Mouse (Mus musculus) limb, embryonic 12.5 days (tissue): ENCODE measurements around the gene Ptp4a2. TPM values are rescaled to one million over a fixed set of nuclear protein-coding genes. Genes with fewer than 3 reads are reported as not detected.

Source experiments
- ATAC-seq: fragments of 200-750 bp; cut with Nextera tagmentation; 2 replicates; pipeline ENCODE4 v1.8.0; 2017; ENCODE audit warnings: low read depth, moderate TSS enrichment; ENCODE audit not compliant: insufficient number of reproducible peaks, insufficient read depth, low FRiP score, low TSS enrichment
- H3K27ac ChIP-seq: fragments of 300-500 bp; sonication (generic); 2 replicates; pipeline ENCODE4 v1.5.1; 2016; ENCODE audit warnings: mild to moderate bottlenecking, moderate library complexity
- H3K27me3 ChIP-seq: fragments of 300-500 bp; sonication (generic); 2 replicates; pipeline ENCODE4 v1.6.1; 2016; ENCODE audit warnings: mild to moderate bottlenecking, moderate library complexity
- H3K36me3 ChIP-seq: fragments of 300-500 bp; sonication (generic); 2 replicates; pipeline ENCODE4 v1.6.1; 2016; ENCODE audit warnings: mild to moderate bottlenecking, moderate library complexity
- H3K4me1 ChIP-seq: fragments of 300-500 bp; sonication (generic); replicated peaks from 2 replicates; pipeline ENCODE4 v1.6.1; 2016
- H3K4me2 ChIP-seq: fragments of 300-500 bp; sonication (generic); 2 replicates; pipeline ENCODE4 v1.6.1; 2016; ENCODE audit warnings: mild to moderate bottlenecking, moderate library complexity
- H3K4me3 ChIP-seq: fragments of 300-500 bp; sonication (generic); replicated peaks from 2 replicates; pipeline ENCODE4 v1.5.1; 2016; ENCODE audit warnings: mild to moderate bottlenecking
- H3K9ac ChIP-seq: fragments of 300-500 bp; sonication (generic); replicated peaks from 2 replicates; pipeline ENCODE4 v1.6.1; 2016; ENCODE audit warnings: mild to moderate bottlenecking, moderate library complexity
- H3K9me3 ChIP-seq: fragments of 300-500 bp; sonication (generic); 2 replicates; pipeline ENCODE4 v1.6.1; 2016; ENCODE audit warnings: mild to moderate bottlenecking, moderate library complexity
- WGBS: fragments of 180-500 bp; shearing (Covaris S2); methylation state at CpG from one replicate; pipeline ENCODE4 v1.1.7; 2016; 5-methylcytosine and 5-hydroxymethylcytosine counted together
- polyA plus RNA-seq: library from polyadenylated mRNA; unstranded; fragments of >200 nt; fragmentation: Nextera tagmentation; extraction: Ambion mirVana; gene quantifications from 2 replicates; pipeline ENCODE4 v1.2.1, GENCODE M21; 2016

Gene Ptp4a2
- polyA plus RNA-seq, 1 experiment from 2014 or later: 327 TPM

DNA sequence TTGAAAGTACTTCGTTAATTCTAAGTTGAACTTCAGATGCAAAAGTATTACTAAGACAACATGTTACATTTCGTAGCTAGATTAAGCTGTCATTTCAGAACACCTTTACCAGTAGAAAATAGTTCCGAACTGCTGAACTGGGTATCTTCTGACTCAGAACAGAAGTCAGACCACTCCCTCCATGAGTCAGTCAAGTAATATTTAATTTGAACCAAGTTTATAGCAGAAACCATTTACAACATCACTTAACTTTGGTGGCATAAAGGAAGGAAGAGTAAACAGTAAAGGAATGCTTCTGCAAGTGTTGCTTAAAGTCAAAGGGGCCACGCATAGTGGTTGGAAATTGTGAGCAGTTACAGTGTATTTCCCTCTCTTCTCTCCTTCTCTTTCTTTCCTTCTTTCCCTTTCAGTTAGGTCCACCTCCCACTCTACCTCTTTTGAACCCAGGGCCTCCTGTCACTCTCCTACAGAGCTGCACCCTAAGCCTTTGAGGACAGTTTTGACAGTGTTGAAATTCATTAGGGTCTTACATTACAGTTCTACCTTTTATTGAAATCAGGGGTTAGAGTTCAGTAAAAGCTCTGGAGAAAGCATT, 12.3 kb downstream of the Ptp4a2 start:
- Histone ChIP-seq H3K4me1 (peaks cover 48% of the 10 kb centered on the region), H3K9me3 (no peaks in the 10 kb centered on the region), H3K4me2 (peak overlapping the region; percentile 58; the same call in 1 of the 2 replicates), H3K36me3 (no peaks in the 10 kb centered on the region), H3K9ac (no peak overlapping the region), H3K27ac (no peak overlapping the region), H3K27me3 (no peaks in the 10 kb centered on the region), H3K4me3 (no peak overlapping the region)
- ATAC-seq: no peak
- WGBS: 77% methylated on average over 4 of the region's 4 CpGs

DNA sequence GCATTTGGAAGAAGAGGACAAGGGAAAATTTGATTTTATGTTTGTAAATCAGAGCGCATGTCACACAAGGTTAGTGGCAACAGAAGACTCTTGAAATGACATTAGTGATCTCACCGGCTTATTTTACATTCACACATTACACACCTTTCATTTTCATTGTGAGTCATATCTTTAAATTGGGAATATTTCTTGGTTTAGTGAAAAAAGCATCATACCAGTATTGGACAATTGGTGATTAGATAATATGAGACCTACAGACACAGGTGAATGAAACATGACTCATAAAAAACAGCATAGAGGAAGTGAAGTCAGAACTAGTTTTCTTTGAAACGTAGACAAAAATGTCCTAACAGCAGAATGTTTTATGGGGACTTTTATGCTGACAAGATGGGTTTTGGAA, 16.6 kb downstream of the Ptp4a2 start:
- Histone ChIP-seq H3K4me1 (peaks cover 29% of the 10 kb centered on the region), H3K36me3 (no peaks in the 10 kb centered on the region), H3K9me3 (no peaks in the 10 kb centered on the region), H3K27me3 (no peaks in the 10 kb centered on the region), H3K4me2 (no peak overlapping the region), H3K27ac (no peak overlapping the region), H3K9ac (no peak overlapping the region), H3K4me3 (no peak overlapping the region)
- WGBS: 82% methylated on average over 3 of the region's 3 CpGs
- no peak for ATAC-seq

GRCm38 (mm10) chr4:129828081-129828480, 17.1 kb downstream of the Ptp4a2 start:
- 57% methylated on average over 3 of the region's 3 CpGs for WGBS
- Histone ChIP-seq H3K9me3 (no peaks in the 10 kb centered on the region), H3K4me2 (no peak overlapping the region), H3K4me1 (peaks cover 28% of the 10 kb centered on the region), H3K4me3 (no peak overlapping the region), H3K9ac (no peak overlapping the region), H3K27me3 (no peaks in the 10 kb centered on the region), H3K27ac (no peak overlapping the region), H3K36me3 (no peaks in the 10 kb centered on the region)
- ATAC-seq: no peak

GRCm38 (mm10) chr4:129829799-129830198, 18.8 kb downstream of the Ptp4a2 start:
- H3K9ac ChIP-seq: no peak overlapping the region
- peaks cover 15% of the 10 kb centered on the region; the same call in 1 of the 2 replicates for H3K4me1 ChIP-seq
- no peaks in the 10 kb centered on the region for H3K9me3 ChIP-seq
- no peak overlapping the region for H3K4me2 ChIP-seq
- no peak overlapping the region for H3K4me3 ChIP-seq
- no peaks in the 10 kb centered on the region for H3K36me3 ChIP-seq
- 76% methylated on average over 1 of the region's 1 CpGs for WGBS
- H3K27ac ChIP-seq: no peak overlapping the region
- no peaks in the 10 kb centered on the region for H3K27me3 ChIP-seq
- ATAC-seq: no peak

DNA sequence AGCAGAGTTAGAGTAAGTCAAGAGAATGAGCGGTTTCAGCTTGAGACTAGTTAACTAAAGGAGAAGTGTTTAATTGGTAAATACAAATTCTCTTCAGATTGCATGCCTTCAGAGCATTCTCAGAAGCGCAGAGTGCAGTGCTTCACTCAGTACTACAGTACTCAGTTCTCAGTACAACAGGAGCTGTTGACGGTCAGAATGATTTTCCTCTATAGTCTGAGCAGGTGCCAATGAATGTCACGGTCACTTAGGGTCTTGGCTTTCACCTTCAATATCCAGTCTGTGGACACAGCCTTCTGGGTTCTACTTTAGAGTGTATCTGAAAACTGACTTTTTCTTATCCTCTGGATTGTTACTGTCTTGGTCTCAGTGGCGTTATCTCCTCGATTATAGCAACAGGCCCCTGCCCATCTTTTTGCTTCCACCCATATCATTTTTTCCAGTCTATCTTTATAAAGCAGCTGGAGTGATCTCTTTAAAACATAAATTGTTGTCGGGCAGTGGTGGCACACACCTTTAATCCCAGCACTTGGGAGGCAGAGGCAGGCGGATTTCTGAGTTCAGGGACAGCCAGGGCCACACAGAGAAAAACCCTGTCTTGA, 19.4 kb downstream of the Ptp4a2 start:
- Histone ChIP-seq H3K36me3 (no peaks in the 10 kb centered on the region), H3K9ac (no peak overlapping the region), H3K9me3 (no peaks in the 10 kb centered on the region), H3K4me1 (peaks cover 15% of the 10 kb centered on the region; the same call in 1 of the 2 replicates), H3K27ac (no peak overlapping the region), H3K27me3 (no peaks in the 10 kb centered on the region), H3K4me2 (no peak overlapping the region), H3K4me3 (no peak overlapping the region)
- 89% methylated on average over 8 of the region's 8 CpGs for WGBS
- ATAC-seq: no peak

DNA sequence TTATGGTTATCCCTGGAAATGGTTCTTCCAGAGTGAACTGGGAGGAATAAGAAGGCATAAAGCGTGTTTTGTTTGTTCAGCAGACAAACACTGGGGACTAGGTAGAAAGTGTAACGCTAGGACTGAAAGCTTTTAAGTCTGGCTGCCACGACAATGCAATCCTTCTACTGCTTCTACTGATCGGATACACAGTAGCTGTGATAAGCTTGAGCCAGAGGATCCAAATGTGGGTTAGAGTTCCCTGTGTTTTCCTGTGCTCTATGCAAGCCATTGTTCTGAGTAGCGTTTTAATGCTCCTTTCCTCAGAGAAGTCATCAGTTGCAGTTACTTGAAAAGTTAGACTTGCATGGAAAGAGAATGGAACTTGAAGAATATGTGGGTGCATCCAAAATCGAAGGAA, 23.6 kb downstream of the Ptp4a2 start:
- WGBS: 83% methylated on average over 6 of the region's 6 CpGs
- no peak overlapping the region for H3K4me3 ChIP-seq
- 0 out of 2 replicates have a peak, but pooled peaks cover 5% of the 10 kb centered on the region for H3K4me1 ChIP-seq
- no peak overlapping the region for H3K27ac ChIP-seq
- ATAC-seq: no peak
- H3K27me3 ChIP-seq: no peaks in the 10 kb centered on the region
- no peaks in the 10 kb centered on the region for H3K36me3 ChIP-seq
- H3K9ac ChIP-seq: no peak overlapping the region
- H3K4me2 ChIP-seq: no peak overlapping the region
- H3K9me3 ChIP-seq: no peaks in the 10 kb centered on the region

DNA sequence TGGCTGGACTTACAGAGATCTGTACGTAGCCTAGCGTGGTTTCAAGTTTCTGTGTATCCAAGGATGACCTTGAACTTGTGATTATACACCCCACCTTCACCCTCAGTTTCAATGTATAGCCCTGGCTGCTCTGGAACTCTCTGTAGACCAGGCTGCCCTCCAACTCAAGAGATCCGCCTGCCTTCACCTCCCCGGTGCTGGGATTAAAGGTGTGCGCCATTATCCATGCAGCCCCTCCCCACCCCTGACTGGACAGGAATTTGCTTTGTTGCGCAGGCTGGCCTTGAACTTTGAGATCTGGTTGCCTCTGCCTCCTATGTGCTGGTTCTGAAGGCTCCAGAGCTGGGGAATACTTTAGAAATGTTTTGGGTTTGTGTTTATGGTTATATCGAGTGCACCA, 24.3 kb downstream of the Ptp4a2 start:
- no peaks in the 10 kb centered on the region for H3K27me3 ChIP-seq
- no peak overlapping the region for H3K4me2 ChIP-seq
- H3K9ac ChIP-seq: no peak overlapping the region
- WGBS: 95% methylated on average over 7 of the region's 7 CpGs
- H3K4me3 ChIP-seq: no peak overlapping the region
- ATAC-seq: no peak
- no peak overlapping the region for H3K27ac ChIP-seq
- no peaks in the 10 kb centered on the region for H3K9me3 ChIP-seq
- H3K4me1 ChIP-seq: 0 out of 2 replicates have a peak, but pooled peaks cover 5% of the 10 kb centered on the region
- H3K36me3 ChIP-seq: peaks cover 6% of the 10 kb centered on the region

DNA sequence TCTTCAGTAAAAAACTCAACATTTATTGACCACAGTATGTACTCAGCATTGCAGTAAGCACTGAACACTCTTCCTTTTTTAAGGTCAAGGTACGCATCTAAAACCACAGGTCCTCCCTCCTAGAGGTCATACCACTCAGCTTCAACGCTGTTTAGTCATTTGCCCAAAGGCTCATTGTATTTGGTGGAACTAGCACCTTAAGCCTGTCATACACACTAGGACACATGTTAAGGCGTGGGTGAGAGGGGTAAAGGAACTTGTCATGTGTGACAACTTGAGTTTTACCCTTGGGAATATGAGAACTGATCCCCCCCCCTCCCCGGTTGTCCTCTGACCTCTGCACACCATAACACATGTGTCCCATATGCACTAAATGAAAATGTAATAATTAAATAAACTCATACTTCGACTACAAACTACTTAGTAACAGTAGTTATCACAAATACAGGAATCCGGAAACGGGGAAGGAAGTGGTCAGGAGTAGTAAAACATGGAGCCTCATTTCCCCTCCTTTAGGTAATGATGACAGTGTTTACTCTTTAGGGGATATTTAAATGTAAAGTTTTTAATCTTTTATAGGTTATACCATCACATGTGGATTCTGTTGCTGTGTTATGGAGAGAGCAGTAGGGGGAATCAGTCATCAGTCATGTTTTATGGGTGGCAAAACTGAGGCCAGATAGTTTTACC, 29.0 kb downstream of the Ptp4a2 start:
- H3K27me3 ChIP-seq: no peaks in the 10 kb centered on the region
- no peaks in the 10 kb centered on the region for H3K9me3 ChIP-seq
- peaks cover 52% of the 10 kb centered on the region for H3K36me3 ChIP-seq
- no peak overlapping the region for H3K4me2 ChIP-seq
- 90% methylated on average over 7 of the region's 7 CpGs for WGBS
- H3K9ac ChIP-seq: no peak overlapping the region
- H3K4me1 ChIP-seq: no peaks in the 10 kb centered on the region
- H3K4me3 ChIP-seq: no peak overlapping the region
- ATAC-seq: no peak
- no peak overlapping the region for H3K27ac ChIP-seq

DNA sequence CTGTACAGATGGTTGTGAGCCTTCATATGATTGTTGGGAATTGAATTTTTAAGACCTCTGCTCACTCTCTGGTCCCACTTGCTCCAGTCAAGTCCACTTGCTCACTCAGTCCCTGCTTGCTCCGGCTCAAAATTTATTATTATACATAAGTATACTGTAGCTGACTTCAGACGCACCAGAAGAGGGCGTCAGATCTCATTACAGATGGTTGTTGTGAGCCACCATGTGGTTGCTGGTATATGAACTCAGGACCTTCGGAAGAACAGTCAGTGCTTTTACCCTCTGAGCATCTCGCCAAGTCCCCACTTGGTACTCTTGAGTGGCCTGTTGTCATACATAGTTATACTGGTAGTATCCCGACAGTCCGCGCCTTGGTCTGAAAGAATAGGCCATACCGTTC, 35.8 kb downstream of the Ptp4a2 start:
- H3K4me3 ChIP-seq: no peak overlapping the region
- no peak for ATAC-seq
- 92% methylated on average over 9 of the region's 9 CpGs for WGBS
- 0 out of 2 replicates have a peak, but pooled peaks cover 2% of the 10 kb centered on the region for H3K4me1 ChIP-seq
- H3K36me3 ChIP-seq: peaks cover 89% of the 10 kb centered on the region
- H3K27ac ChIP-seq: no peak overlapping the region
- H3K9ac ChIP-seq: no peak overlapping the region
- H3K4me2 ChIP-seq: no peak overlapping the region
- no peaks in the 10 kb centered on the region for H3K9me3 ChIP-seq
- no peaks in the 10 kb centered on the region for H3K27me3 ChIP-seq

DNA sequence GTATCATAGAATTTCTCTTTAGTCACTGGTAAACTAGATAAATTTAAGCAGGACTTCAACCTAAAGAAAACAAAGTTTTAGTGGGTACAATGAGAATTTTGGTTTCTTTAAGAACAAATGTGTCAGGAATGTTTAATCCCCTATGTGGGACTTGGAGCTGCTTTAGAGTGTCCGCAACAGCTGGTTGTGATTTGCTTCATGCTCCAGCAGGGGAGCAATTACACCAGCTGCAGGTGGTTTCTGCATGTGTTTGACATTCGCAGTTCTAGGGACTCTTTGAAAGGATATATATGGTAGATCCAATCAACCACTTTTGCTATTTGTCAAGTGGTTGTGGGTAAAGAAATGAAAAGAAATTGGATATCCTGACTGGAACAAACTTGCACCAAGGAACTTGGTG, 39.5 kb downstream of the Ptp4a2 start:
- Histone ChIP-seq H3K9me3 (no peaks in the 10 kb centered on the region), H3K4me2 (no peak overlapping the region), H3K4me1 (peaks cover 8% of the 10 kb centered on the region; the same call in 1 of the 2 replicates), H3K27me3 (no peaks in the 10 kb centered on the region), H3K36me3 (peaks cover 58% of the 10 kb centered on the region), H3K9ac (no peak overlapping the region), H3K4me3 (no peak overlapping the region), H3K27ac (no peak overlapping the region)
- WGBS: 23% methylated on average over 2 of the region's 2 CpGs
- ATAC-seq: no peak

- 85% methylated on average over 3 of the region's 3 CpGs for WGBS
- peaks cover 44% of the 10 kb centered on the region for H3K36me3 ChIP-seq
Observed at GRCm38 (mm10) chr4:129851861-129852260, 40.8 kb downstream of the Ptp4a2 start.

More at GRCm38 (mm10) chr4:129851861-129852260, 40.8 kb downstream of the Ptp4a2 start:
- Histone ChIP-seq H3K4me3 (no peak overlapping the region), H3K4me1 (peaks cover 12% of the 10 kb centered on the region; the same call in 1 of the 2 replicates), H3K27me3 (no peaks in the 10 kb centered on the region), H3K4me2 (no peak overlapping the region), H3K27ac (no peak overlapping the region), H3K9me3 (no peaks in the 10 kb centered on the region), H3K9ac (no peak overlapping the region)
- ATAC-seq: no peak
